Mouse (Mus musculus): ENCODE results near the gene Tha1.

Tha1 gene

GRCm38 (mm10) chr11:117872861-117873608 lies at the start of gene Tha1:
TSS of gene Tha1 (minus strand) at chr11:117873481.
- no peak for DNase-seq (ENCODE audit: low spot score)

DNA sequence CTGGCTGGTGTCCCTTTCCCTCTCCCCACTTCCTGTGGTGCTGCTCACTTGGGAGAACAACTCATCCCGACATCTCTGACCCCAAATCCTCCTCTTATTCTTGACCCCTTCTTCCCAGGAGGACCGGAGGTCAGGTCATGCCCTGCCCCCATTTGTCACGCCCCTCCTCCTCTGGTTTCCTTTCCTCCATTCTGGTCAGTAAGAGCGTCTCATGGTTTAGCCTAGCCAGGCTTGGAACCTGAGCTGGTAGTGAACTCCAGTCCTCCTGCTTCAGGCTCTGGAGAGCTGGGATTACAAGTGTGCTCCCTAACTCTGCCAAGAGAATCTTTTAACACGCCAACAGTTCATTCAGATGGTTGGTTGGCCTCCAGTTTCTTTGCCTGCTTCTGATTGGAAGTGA lies 45.9 kb upstream of the Tha1 start:
- no peak for DNase-seq (ENCODE audit: low spot score)

- DNase-seq (ENCODE audit: low spot score), result no peak
Observed at GRCm38 (mm10) chr11:117918541-117918940, 45.3 kb upstream of the Tha1 start.

GRCm38 (mm10) chr11:117915837-117916236 lies 42.6 kb upstream of the Tha1 start:
- no peak for DNase-seq (ENCODE audit: low spot score)

DNA sequence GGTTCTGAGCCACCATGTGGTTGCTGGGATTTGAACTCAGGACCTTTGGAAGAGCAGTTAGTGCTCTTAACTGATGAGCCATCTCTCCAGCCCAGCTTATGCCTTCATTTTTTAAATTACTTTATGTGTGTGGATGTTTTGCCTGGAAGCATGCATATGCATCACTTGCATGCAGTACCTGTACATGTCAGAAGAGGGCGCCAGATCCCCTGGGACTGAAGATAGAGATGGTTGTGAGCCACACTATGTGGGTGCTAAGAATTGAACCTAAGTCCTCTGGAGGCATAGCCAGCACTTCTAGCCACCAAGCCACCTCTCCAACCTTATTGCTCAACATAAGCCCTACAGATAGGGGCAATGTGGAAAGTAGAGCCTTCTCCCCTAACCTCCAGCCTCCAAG lies 42.1 kb upstream of the Tha1 start:
- no peak for DNase-seq (ENCODE audit: low spot score)

- DNase-seq (ENCODE audit: low spot score), result no peak
Observed at GRCm38 (mm10) chr11:117914531-117914930, 41.2 kb upstream of the Tha1 start.

GRCm38 (mm10) chr11:117912684-117913352 lies 39.5 kb upstream of the Tha1 start:
- peak; percentile 55 for DNase-seq (ENCODE audit: low spot score)

DNA sequence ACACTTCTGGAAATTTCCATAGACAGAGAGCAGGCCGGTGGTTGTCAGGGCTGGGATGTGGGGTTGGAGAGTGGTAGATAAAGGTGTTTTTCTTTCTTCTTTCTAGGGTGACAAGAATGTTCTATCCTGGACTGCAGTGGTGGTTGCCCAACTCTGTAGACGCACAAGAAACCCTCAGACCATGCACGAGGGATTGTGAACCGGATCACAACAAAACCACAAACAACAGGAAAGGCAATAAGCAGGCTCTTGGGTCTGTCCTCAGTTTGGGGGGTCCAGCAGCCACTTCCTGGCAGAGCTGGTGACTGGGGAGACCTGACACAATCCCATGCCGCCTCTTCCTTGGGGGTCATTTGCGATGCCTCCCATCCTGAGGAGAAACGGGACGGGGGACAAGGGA lies 36.1 kb upstream of the Tha1 start:
- DNase-seq (ENCODE audit: low spot score), result no peak

GRCm38 (mm10) chr11:117904442-117904841 lies 31.2 kb upstream of the Tha1 start:
- DNase-seq (ENCODE audit: low spot score), result no peak

- DNase-seq (ENCODE audit: low spot score), result no peak
Observed at GRCm38 (mm10) chr11:117902282-117902681, 29.0 kb upstream of the Tha1 start.

- no peak for DNase-seq (ENCODE audit: low spot score)
Observed at GRCm38 (mm10) chr11:117896533-117896932, 23.3 kb upstream of the Tha1 start.

- DNase-seq (ENCODE audit: low spot score), result no peak
Observed at GRCm38 (mm10) chr11:117894676-117895075, 21.4 kb upstream of the Tha1 start.

DNA sequence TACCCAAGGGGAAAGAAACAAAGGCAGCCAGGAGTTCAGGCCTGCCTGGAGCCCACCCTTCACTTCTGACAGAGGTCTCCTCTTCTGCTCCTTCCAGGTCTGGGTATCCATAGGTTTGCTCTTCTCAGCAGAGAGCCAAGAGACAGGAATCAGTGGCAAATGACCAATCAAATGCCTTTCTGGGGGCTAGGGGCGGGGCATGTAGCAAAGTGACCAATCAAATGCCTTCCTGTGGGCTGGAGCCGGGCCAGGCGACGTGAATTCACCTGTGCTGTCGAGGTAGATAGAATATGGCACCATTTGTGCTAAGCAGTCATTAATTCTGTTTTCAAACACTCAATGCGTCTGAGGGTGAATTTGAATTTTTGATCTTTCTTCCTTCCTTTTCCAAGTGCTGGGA lies 18.9 kb upstream of the Tha1 start:
- no peak for DNase-seq (ENCODE audit: low spot score)

- no peak for DNase-seq (ENCODE audit: low spot score)
Observed at GRCm38 (mm10) chr11:117891581-117892175, 18.4 kb upstream of the Tha1 start.

- no peak for DNase-seq (ENCODE audit: low spot score)
Observed at GRCm38 (mm10) chr11:117890519-117891282, 17.4 kb upstream of the Tha1 start.

- DNase-seq (ENCODE audit: low spot score), result no peak
Observed at GRCm38 (mm10) chr11:117889887-117890340, 16.6 kb upstream of the Tha1 start.

- no peak for DNase-seq (ENCODE audit: low spot score)
Observed at GRCm38 (mm10) chr11:117888853-117889822, 15.9 kb upstream of the Tha1 start.

DNA sequence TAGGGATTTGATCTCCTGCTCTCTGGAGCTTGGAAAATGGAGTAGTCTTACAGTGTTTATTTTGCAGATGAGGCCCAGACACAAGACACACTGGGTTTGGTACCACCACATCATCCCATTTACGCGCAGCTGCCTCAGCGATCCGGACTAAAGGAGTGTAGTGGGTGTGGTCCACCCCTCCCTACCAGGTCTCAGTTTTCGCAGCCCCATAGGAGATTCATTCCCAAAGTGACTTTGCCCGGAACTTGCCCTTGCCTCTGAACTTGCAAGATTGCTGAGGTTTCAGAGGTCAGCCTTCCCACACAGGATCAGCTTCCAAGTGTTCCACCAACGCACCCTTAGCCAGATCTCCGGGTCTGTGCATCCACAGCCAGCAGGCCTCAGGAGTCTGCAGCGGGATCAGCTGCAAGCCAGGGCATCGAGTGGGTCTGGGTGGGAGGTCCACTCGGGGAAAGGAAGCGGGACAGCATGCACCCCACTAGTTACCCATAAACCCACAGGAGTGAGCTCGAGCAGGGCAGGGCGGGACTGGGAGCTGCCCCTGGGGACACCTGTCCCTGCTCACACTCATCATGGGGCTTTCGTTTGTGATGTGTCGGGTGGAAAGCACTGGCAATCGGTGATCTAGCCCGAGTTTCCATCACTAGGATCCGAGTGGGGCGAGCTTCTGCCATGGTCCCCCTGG lies 15.0 kb upstream of the Tha1 start:
- DNase-seq (ENCODE audit: low spot score), result no peak

DNA sequence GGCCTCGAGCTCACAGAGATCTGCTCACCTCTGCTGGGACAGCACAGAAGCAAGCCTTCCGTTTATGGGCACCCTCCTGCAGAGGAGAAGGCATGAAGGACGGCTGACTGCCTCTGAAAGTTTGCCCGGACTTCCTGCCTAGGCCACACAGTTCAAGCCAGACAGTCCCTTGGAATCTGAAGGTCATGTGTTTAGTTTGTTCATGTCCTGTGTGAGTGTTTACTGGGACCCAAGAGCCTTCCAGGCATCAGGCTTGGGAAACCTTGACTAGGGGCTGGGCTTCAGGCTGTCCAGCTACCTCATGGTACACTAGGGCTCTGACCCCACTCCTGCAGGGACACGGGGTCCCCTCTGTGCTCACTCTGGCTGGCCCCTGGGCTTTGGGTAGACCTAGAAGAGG lies 12.7 kb upstream of the Tha1 start:
- no peak for DNase-seq (ENCODE audit: low spot score)

GRCm38 (mm10) chr11:117882208-117882607 lies 8.9 kb upstream of the Tha1 start:
- no peak for DNase-seq (ENCODE audit: low spot score)

DNA sequence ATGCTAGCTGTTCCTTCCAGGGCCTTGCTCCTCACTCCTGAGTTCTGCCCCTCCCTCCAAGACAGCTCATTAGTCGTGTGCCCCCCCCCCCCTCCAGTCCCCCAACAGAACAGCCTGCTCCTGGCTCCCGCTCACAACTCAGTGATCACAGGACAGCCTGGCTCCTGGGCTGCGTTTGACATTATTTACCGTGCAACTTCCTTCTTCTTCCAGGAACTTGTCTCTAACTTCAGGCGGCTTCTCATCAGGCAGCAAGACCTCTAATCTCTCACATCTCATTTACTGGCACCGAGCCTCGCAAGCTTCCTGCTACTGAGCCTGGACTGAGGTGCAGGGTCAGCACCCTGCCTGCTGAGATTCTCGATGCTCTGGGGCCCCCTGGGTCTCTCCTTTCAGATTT lies 8.5 kb upstream of the Tha1 start:
- DNase-seq (ENCODE audit: low spot score), result no peak

Data from urinary bladder, postnatal 10 days (tissue).